Mouse (Mus musculus) left cerebral cortex, adult 6 months (tissue): Measurements from ENCODE around the gene Tgtp1. TPM values are rescaled to one million over a fixed set of nuclear protein-coding genes. Genes with fewer than 3 reads are reported as not detected.

Source experiments
- long read RNA-seq, 2 experiments: library from polyadenylated mRNA; unstranded; transcript quantifications; one replicate each; pipeline ENCODE4 v2.0.0; 2019 to 2020
- polyA plus RNA-seq: library from polyadenylated mRNA; unstranded; fragments of <200 nt; fragmentation: Nextera tagmentation; gene quantifications from 2 replicates; pipeline ENCODE4 v1.2.3, GENCODE M21; 2021

Tgtp1 gene
- polyA plus RNA-seq: 0.80 and 1.1 TPM in 2 replicates
- long read RNA-seq, experiment 1, transcript Tgtp1-201 (2 exons, 2,823 nt): major isoform, 6 of 6 reads
- long read RNA-seq, experiment 1, partial matches to known transcripts: 0 of 6 reads
- long read RNA-seq, experiment 1, other reads (novel, unspliced or antisense): 0 of 6 reads
- long read RNA-seq, experiment 2, partial matches to known transcripts: 0 of 2 reads
- long read RNA-seq, experiment 2, other reads (novel, unspliced or antisense): 0 of 2 reads

DNA sequence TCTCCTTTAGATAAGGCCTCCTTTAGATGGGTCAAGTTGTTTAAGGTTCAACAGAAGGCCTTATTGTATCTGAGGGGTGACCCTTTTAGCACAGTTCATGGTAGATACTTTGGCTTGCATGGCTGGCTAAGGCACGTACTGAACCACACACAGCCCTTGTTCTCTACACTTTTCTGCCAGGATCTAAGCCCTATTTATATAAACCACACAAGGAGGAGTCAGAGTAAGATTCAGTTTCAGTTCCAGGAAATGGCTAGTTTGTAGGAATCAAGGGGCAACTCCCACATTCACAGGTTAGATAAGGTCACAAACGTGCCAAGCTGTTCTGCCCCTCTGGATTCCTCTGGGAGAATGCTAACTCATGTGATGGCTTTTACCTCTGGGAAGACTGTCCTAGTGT, at the start of gene Tgtp1:
TSS of gene Tgtp1 (minus strand) at position 155 of the 400 bp plus-strand sequence.

DNA sequence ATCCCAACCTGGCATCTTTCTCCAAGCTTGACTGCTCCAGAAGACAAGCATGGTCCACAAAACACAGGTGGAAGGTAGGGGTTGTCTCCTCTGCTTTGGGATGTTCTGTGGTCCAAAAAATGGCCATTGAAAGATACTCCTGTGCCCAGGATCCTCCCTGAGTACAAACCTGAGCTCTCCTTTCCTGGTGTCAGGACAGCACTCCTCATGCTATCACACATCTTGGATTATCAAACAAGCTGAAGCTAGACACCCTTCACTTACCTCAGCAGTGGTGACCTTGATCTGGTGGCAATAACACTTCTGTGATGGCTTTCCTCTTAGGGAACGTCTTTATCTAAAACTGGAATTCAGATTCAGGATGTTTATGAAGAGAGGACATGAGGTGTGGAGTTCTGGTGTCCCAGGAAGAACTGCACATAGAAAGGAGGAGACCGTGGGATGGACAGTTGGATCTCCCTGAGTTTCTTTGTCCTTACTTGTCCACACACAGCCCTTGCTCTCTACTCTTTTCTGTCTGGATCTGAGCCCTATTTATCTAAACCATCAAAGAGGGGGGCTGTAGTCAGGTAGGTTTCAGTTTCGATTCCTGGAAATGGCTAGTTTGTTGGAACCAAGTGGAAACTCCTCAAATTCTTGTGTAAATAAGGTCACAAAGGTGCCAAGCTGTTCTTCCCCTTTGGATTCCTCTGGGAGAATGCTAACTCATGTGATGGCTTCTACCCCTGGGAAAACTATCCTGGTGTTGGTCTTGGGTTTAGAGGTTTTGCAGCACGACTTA, 2.0 kb downstream of the Tgtp1 start, which contains the start of gene Gm12185:
TSS of gene Gm12185 (minus strand) at position 487 of the 781 bp plus-strand sequence.

DNA sequence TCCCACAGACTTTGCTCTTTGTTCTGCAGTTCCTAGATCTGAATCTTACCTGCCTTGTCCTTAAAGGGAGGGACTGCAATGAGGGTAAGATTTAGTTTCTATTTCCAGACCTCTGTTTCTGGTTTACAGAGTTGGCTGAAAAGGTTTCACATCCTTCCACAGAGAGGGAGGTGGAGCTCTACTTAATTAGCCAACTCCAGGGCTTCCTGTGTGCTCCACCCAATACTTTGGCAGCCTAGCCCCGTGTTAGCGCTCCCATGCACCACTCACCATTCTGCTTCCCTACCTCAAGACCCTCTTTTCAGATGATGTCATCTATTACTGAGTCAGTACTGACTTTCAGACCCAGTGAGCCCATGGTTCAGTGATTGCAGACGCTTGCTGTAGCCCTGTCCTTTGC, 14.7 kb downstream of the Tgtp1 start, which contains the start of gene 9930111J21Rik1:
TSS of gene 9930111J21Rik1 (minus strand) at position 148 of the 400 bp plus-strand sequence.

DNA sequence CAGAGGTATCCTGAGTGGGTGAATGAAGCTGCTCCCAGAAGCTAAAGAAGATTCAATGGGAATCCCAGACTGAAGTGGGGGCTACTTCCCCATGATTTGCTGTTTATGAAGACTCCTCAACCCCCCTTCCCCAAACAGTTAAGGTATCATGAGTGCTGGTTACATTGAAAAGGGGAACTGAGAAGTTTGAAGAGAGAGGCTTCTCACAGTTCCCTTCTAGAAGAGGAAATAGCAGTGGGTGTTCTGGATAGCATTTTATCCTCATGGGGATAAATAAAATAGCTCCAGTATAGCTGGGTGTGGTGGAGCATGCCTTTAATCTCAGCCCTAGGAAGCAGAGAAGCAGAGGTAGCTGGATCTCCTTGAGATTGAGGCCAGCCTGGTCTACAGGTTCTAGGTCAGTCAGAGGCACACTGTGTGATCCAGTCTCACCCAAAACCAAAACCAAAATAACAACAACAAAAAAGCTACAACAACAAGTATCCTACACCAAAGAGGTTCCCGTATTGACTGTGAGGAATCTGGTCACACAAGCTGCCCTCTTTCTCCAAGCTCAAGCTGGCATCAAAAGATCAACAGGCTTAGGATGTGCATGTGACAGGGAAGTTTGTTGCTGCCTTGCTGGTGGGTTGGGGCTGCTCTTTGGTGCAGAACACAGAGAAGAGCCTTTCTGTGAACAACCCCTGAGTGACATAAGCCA, 15.6 kb downstream of the Tgtp1 start, which contains the start of gene Olfr56:
TSS of gene Olfr56 (plus strand) at position 650 of the 700 bp plus-strand sequence.

DNA sequence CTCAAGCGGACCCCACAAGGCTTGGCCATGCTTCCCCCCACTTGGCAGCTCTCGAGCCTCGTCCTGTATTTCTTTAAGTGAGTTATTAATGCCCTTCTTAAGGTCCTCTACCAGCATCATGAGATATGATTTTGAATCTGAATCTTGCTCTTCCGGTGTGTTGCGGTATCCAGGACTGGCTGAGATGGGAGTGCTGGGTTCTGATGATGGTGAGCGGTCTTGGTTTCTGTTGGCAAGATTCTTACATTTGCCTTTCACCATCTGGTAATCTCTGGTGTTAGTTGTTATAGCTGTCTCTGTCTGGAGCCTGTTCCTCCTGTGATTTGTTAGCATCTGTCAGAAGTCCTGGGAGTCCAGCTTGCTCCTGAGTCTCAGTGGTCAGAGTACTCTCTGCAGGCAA, 47.9 kb downstream of the Tgtp1 start, which contains the start of gene Psme2b:
TSS of gene Psme2b (minus strand) at position 101 of the 400 bp plus-strand sequence.

Other genes with a start within 250 kb of the Tgtp1 start
- gene Rack1, start 193.8 kb downstream of the Tgtp1 start, polyA plus RNA-seq: 177 and 253 TPM in 2 replicates
- 2.9 and 3.0 TPM in 2 replicates for gene Trim41, start 176.8 kb downstream of the Tgtp1 start, polyA plus RNA-seq
- gene Trim7, start 168.0 kb downstream of the Tgtp1 start, polyA plus RNA-seq: 1.0 and 1.3 TPM in 2 replicates
- gene Gm12184, start 167.5 kb downstream of the Tgtp1 start, polyA plus RNA-seq: 0.21 and 1.0 TPM in 2 replicates
- 11.3 and 11.6 TPM in 2 replicates for gene Irgm1, start 122.5 kb downstream of the Tgtp1 start, polyA plus RNA-seq
- gene Gm5431, start 92.0 kb downstream of the Tgtp1 start, polyA plus RNA-seq: 0.13 TPM in 1 of 2 replicates, not detected in the other
- gene Psme2b, start 48.0 kb downstream of the Tgtp1 start, polyA plus RNA-seq: 3.2 and 4.0 TPM in 2 replicates
- gene Olfr56, start 15.3 kb downstream of the Tgtp1 start, polyA plus RNA-seq: not detected in 2 replicates
- gene 9930111J21Rik1, start 14.8 kb downstream of the Tgtp1 start, polyA plus RNA-seq: 0.30 and 0.55 TPM in 2 replicates
- gene Gm12185, start 1.9 kb downstream of the Tgtp1 start, polyA plus RNA-seq: not detected in 2 replicates
- 0.54 and 0.55 TPM in 2 replicates for gene 9930111J21Rik2, start 57.1 kb upstream of the Tgtp1 start, polyA plus RNA-seq
- 1.1 and 1.7 TPM in 2 replicates for gene Tgtp2, start 70.0 kb upstream of the Tgtp1 start, polyA plus RNA-seq
- 2.0 and 2.3 TPM in 2 replicates for gene Ifi47, start 82.4 kb upstream of the Tgtp1 start, polyA plus RNA-seq
- not detected in 2 replicates for gene Olfr1396, start 120.7 kb upstream of the Tgtp1 start, polyA plus RNA-seq
- not detected in 2 replicates for gene Olfr1395, start 148.1 kb upstream of the Tgtp1 start, polyA plus RNA-seq
- not detected in 2 replicates for gene Olfr1394, start 160.2 kb upstream of the Tgtp1 start, polyA plus RNA-seq
- 0.06 TPM in 1 of 2 replicates, not detected in the other for gene Btnl9, start 193.0 kb upstream of the Tgtp1 start, polyA plus RNA-seq
- 19.2 and 23.7 TPM in 2 replicates for gene Zfp62, start 209.1 kb upstream of the Tgtp1 start, polyA plus RNA-seq